Mouse (Mus musculus): ENCODE results near the gene Vmn1r165. TPM values are rescaled to one million over a fixed set of nuclear protein-coding genes. Genes with fewer than 3 reads are reported as not detected.

Vmn1r165 gene
- not detected for total RNA-seq (2023)

GRCm38 (mm10) chr7:23217032-23217431, at the start of gene Vmn1r165:
Vmn1r165 (plus strand) TSS chr7:23217332.

GRCm38 (mm10) chr7:23251582-23251981, 34.5 kb downstream of the Vmn1r165 start, which contains the start of gene Vmn1r166:
Vmn1r166 (minus strand) TSS chr7:23251682.

Other genes with a start within 250 kb of the Vmn1r165 start
- not detected for gene Gm4214, start 232.7 kb upstream of the Vmn1r165 start, total RNA-seq (2023)
- not detected for gene Gm4216, start 197.4 kb upstream of the Vmn1r165 start, total RNA-seq (2023)
- gene Vmn1r163, start 161.8 kb upstream of the Vmn1r165 start, total RNA-seq (2023) = not detected
- not detected for gene Gm8720, start 149.9 kb upstream of the Vmn1r165 start, total RNA-seq (2023)
- not detected for gene Gm10662, start 72.9 kb upstream of the Vmn1r165 start, total RNA-seq (2023)
- not detected for gene Vmn1r166, start 34.4 kb downstream of the Vmn1r165 start, total RNA-seq (2023)
- not detected for gene Gm6902, start 61.6 kb downstream of the Vmn1r165 start, total RNA-seq (2023)
- not detected for gene Nlrp4e, start 83.9 kb downstream of the Vmn1r165 start, total RNA-seq (2023)
- gene Nlrp5, start 168.6 kb downstream of the Vmn1r165 start, total RNA-seq (2023) = not detected

Data from monocyte, adult 59 days (primary cell).